Mouse (Mus musculus) testis, adult 2 months (tissue): Measurements from ENCODE around the gene Chchd10. TPM values are rescaled to one million over a fixed set of nuclear protein-coding genes. Genes with fewer than 3 reads are reported as not detected.
A peak's percentile ranks its signal among the peaks of the same experiment; 100 is the strongest.

Source experiments
- H3K27ac ChIP-seq: fragments of 200-500 bp; 2 replicates; pipeline ENCODE4 v1.5.1; 2012; ENCODE audit warnings: low read depth, low read length; ENCODE audit not compliant: control insufficient read depth, insufficient read depth
- H3K27me3 ChIP-seq: fragments of 200-500 bp; 2 replicates; pipeline ENCODE4 v1.6.1; 2012; ENCODE audit warnings: mild to moderate bottlenecking, low read length, moderate library complexity; ENCODE audit not compliant: control insufficient read depth, insufficient read depth
- H3K36me3 ChIP-seq: fragments of 200-500 bp; 2 replicates; pipeline ENCODE4 v1.6.1; 2012; ENCODE audit warnings: mild to moderate bottlenecking, low read length; ENCODE audit not compliant: control insufficient read depth, insufficient read depth
- H3K4me1 ChIP-seq: fragments of 200-500 bp; 2 replicates; pipeline ENCODE4 v1.6.1; 2012; ENCODE audit warnings: low read length; ENCODE audit not compliant: control insufficient read depth, insufficient read depth
- H3K4me3 ChIP-seq: fragments of 200-500 bp; 2 replicates; pipeline ENCODE4 v1.5.1; 2012; ENCODE audit warnings: low read depth, mild to moderate bottlenecking, low read length, moderate library complexity, mixed read lengths; ENCODE audit not compliant: control insufficient read depth
- CTCF ChIP-seq: fragments of 200-500 bp; IDR thresholded peaks from 2 replicates; pipeline ENCODE4 v1.5.1; 2012; ENCODE audit warnings: low read depth, mild to moderate bottlenecking, inconsistent platforms, low read length, moderate library complexity; ENCODE audit not compliant: control insufficient read depth, insufficient read depth, insufficient replicate concordance
- POLR2A ChIP-seq: fragments of 200-500 bp; IDR thresholded peaks from 2 replicates; pipeline ENCODE4 v1.6.1; 2012; ENCODE audit warnings: low read depth, mild to moderate bottlenecking, inconsistent platforms, low read length, moderate library complexity; ENCODE audit not compliant: control insufficient read depth
- polyA plus RNA-seq: library from polyadenylated mRNA; depleted of rRNA; stranded (reverse); fragments of >200 nt; gene quantifications from 2 replicates; pipeline ENCODE4 v1.2.3, GENCODE M21; 2012

The Chchd10 gene
- polyA plus RNA-seq, 1 experiment: 64.5 TPM

GRCm38 (mm10) chr10:75895730-75896129 is 37.2 kb upstream of the Chchd10 start:
- Histone ChIP-seq H3K4me1 (peaks cover 18% of the 10 kb centered on the region), H3K27me3 (no peaks in the 10 kb centered on the region), H3K27ac (no peak overlapping the region), H3K4me3 (no peak overlapping the region), H3K36me3 (no peaks in the 10 kb centered on the region)
- TF ChIP-seq POLR2A (no peak), CTCF (no peak)

- no peak overlapping the region for H3K4me3 ChIP-seq
- peaks cover 18% of the 10 kb centered on the region for H3K4me1 ChIP-seq
- no peak for TF ChIP-seq POLR2A
- TF ChIP-seq CTCF: no peak
- no peaks in the 10 kb centered on the region for H3K36me3 ChIP-seq
- H3K27ac ChIP-seq: no peak overlapping the region
- H3K27me3 ChIP-seq: no peaks in the 10 kb centered on the region
These were observed 36.7 kb upstream of the Chchd10 start for GRCm38 (mm10) chr10:75896208-75896607.

GRCm38 (mm10) chr10:75897373-75897772 is 35.6 kb upstream of the Chchd10 start:
- H3K36me3 ChIP-seq: no peaks in the 10 kb centered on the region
- H3K27me3 ChIP-seq: no peaks in the 10 kb centered on the region
- H3K4me1 ChIP-seq: peaks cover 18% of the 10 kb centered on the region
- H3K4me3 ChIP-seq: no peak overlapping the region
- H3K27ac ChIP-seq: no peak overlapping the region
- TF ChIP-seq POLR2A (no peak), CTCF (peak; percentile 39; the same call in 1 of the 2 replicates)

- Histone ChIP-seq H3K4me3 (no peak overlapping the region), H3K36me3 (no peaks in the 10 kb centered on the region), H3K27ac (peak overlapping the region; percentile 35; the same call in 1 of the 2 replicates), H3K4me1 (peaks cover 18% of the 10 kb centered on the region), H3K27me3 (no peaks in the 10 kb centered on the region)
- TF ChIP-seq CTCF (no peak), POLR2A (no peak)
These were observed 34.8 kb upstream of the Chchd10 start for GRCm38 (mm10) chr10:75898039-75898564.

- no peaks in the 10 kb centered on the region for H3K36me3 ChIP-seq
- peaks cover 17% of the 10 kb centered on the region for H3K4me1 ChIP-seq
- TF ChIP-seq POLR2A (no peak), CTCF (no peak)
- no peak overlapping the region for H3K4me3 ChIP-seq
- H3K27ac ChIP-seq: no peak overlapping the region
- no peaks in the 10 kb centered on the region for H3K27me3 ChIP-seq
These were observed 34.1 kb upstream of the Chchd10 start for GRCm38 (mm10) chr10:75898846-75899245.

- no peak for TF ChIP-seq CTCF
- TF ChIP-seq POLR2A: no peak
- H3K4me3 ChIP-seq: no peak overlapping the region
- H3K27ac ChIP-seq: no peak overlapping the region
- no peaks in the 10 kb centered on the region for H3K27me3 ChIP-seq
- H3K4me1 ChIP-seq: no peaks in the 10 kb centered on the region; the same call in 1 of the 2 replicates
- no peaks in the 10 kb centered on the region for H3K36me3 ChIP-seq
These were observed 28.5 kb upstream of the Chchd10 start for GRCm38 (mm10) chr10:75904391-75904790.

- TF ChIP-seq POLR2A: no peak
- TF ChIP-seq CTCF: no peak
- Histone ChIP-seq H3K4me3 (no peak overlapping the region), H3K36me3 (peaks cover 3% of the 10 kb centered on the region), H3K27ac (no peak overlapping the region), H3K27me3 (no peaks in the 10 kb centered on the region), H3K4me1 (no peaks in the 10 kb centered on the region; the same call in 1 of the 2 replicates)
These were observed 26.0 kb upstream of the Chchd10 start for GRCm38 (mm10) chr10:75906882-75907281.
